Mouse (Mus musculus) MEL-GATA-1-ER (cell line): ENCODE measurements at regions not wholly inside any gene's neighbourhood (a gene's known extent, or its start where the extent isn't known, plus 50 kb on each side); places are given as distances from the start of the nearest gene placed in this dataset.
"Not testable (repeated sequence)": the region's sequence is repeated elsewhere in the genome, so short reads cannot be mapped to it uniquely, and the experiment has no call there.

Experiments used
- DNase-seq: peaks from one replicate; pipeline ENCODE4 v3.0.0-alpha.2; 2012; ENCODE audit warnings: low read depth; ENCODE audit errors: extremely low read depth

GRCm38 (mm10) chr11:15027213-15027612, 428.1 kb downstream of the Pom121l12 start:
- no peak for DNase-seq

DNA sequence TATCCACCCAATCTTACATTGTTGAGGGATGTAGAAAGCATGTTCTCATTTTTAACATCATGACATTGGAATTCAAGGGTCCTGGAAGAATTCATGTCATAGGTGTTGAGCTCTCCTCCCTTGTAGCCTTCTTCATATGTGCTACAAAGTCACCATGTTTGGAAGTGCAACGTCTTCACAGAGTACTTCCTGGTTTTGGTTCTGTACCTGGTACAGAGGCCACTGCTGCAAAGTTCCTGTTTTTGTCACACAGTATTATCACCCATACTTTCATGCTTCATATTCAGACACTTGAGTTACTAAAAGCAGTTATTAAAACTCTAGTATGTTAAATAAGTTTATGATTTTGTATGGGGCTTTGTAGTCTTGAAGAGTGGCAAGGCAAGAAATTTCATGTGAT, 443.1 kb downstream of the Pom121l12 start:
- DNase-seq: peak; percentile 28

- DNase-seq: not testable (repeated sequence)
Measured at GRCm38 (mm10) chr11:15088918-15089645, 490.0 kb downstream of the Pom121l12 start.

DNA sequence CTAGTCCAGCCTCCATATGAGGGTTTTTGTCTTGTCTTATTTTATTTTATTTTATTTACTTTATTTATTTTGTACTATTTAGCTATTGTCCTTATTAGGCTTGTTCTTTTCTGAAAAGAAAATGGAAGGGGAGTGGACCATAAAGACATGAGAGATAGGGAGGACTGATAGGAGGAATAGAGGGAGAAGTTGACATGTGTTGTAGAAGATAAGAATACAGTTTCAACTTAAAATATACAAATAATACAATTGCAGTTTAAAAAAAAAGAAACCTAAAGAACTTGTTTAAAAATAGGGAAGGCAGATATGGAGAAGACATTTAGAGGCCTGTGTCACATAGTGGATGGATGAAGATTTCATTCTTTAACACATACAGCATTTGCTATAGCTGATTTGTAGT, 497.8 kb downstream of the Pom121l12 start:
- peak; percentile 47 for DNase-seq

- DNase-seq: no peak
Measured at GRCm38 (mm10) chr11:15108046-15108445, 509.0 kb downstream of the Pom121l12 start.

- no peak for DNase-seq
Measured at GRCm38 (mm10) chr11:15113583-15113982, 514.5 kb downstream of the Pom121l12 start.

- DNase-seq: no peak
Measured at GRCm38 (mm10) chr11:15125812-15126211, 526.7 kb downstream of the Pom121l12 start.
